Mouse (Mus musculus) kidney, adult 2 months (tissue): Measurements from ENCODE around the gene Tmx2. TPM values are rescaled to one million over a fixed set of nuclear protein-coding genes. Genes with fewer than 3 reads are reported as not detected.

Experiments used
- DNase-seq: peaks from one replicate; pipeline ENCODE4 v3.0.0; 2021
- H3K27ac ChIP-seq: fragments of 200-500 bp; 2 replicates; pipeline ENCODE4 v1.5.1; 2012; ENCODE audit warnings: low read depth, low read length, control low read depth, inconsistent platforms; ENCODE audit not compliant: insufficient read depth
- H3K27me3 ChIP-seq: fragments of 200-500 bp; replicated peaks from 2 replicates; pipeline ENCODE4 v1.6.1; 2012; ENCODE audit warnings: mild to moderate bottlenecking, moderate library complexity, low read length, inconsistent platforms; ENCODE audit not compliant: control insufficient read depth, insufficient read depth
- H3K36me3 ChIP-seq: fragments of 200-500 bp; 2 replicates; pipeline ENCODE4 v1.6.1; 2012; ENCODE audit warnings: mild to moderate bottlenecking, moderate library complexity, low read length, inconsistent platforms; ENCODE audit not compliant: control insufficient read depth, insufficient read depth
- H3K4me1 ChIP-seq: fragments of 200-500 bp; 2 replicates; pipeline ENCODE4 v1.6.1; 2011; ENCODE audit warnings: low read length; ENCODE audit not compliant: control insufficient read depth, insufficient read depth
- H3K4me3 ChIP-seq: fragments of 200-500 bp; 2 replicates; pipeline ENCODE4 v1.5.1; 2011; ENCODE audit warnings: mild to moderate bottlenecking, low read depth, low read length, control low read depth; ENCODE audit not compliant: insufficient read depth
- CTCF ChIP-seq: fragments of 200-500 bp; conservative IDR thresholded peaks from 2 replicates; pipeline ENCODE4 v1.5.1; 2011; ENCODE audit warnings: low read depth, mild to moderate bottlenecking, control low read depth, low read length, moderate library complexity, mixed read lengths; ENCODE audit not compliant: insufficient read depth, insufficient read length
- POLR2A ChIP-seq: fragments of 200-500 bp; IDR thresholded peaks from one replicate; pipeline ENCODE4 v1.6.1; 2011; ENCODE audit warnings: low read depth, low read length, control low read depth
- WGBS: fragments of 180-500 bp; shearing (Covaris S2); methylation state at CpG from one replicate; pipeline ENCODE4 v1.1.7; 2018; 5-methylcytosine and 5-hydroxymethylcytosine counted together
- polyA plus RNA-seq: library from polyadenylated mRNA; depleted of rRNA; stranded (reverse); fragments of >200 nt; gene quantifications from 2 replicates; pipeline ENCODE4 v1.2.3, GENCODE M21; 2012

Tmx2 gene
- polyA plus RNA-seq, 1 experiment: 188 TPM

GRCm38 (mm10) chr2:84669828-84670568 is 8.9 kb downstream of the Tmx2 start:
- peak; percentile 27 for DNase-seq
- WGBS: 5% methylated on average over 39 of the region's 39 CpGs
- no peak for TF ChIP-seq POLR2A
- TF ChIP-seq CTCF: no peak
- Histone ChIP-seq H3K4me3 (peak overlapping the region; percentile 98), H3K27me3 (no peaks in the 10 kb centered on the region), H3K27ac (no peak overlapping the region), H3K36me3 (no peaks in the 10 kb centered on the region; the same call in 1 of the 2 replicates), H3K4me1 (no peaks in the 10 kb centered on the region; the same call in 1 of the 2 replicates)

GRCm38 (mm10) chr2:84666081-84666480 is 12.9 kb downstream of the Tmx2 start:
- Histone ChIP-seq H3K27ac (peak overlapping the region; percentile 13; the same call in 1 of the 2 replicates), H3K36me3 (no peaks in the 10 kb centered on the region), H3K4me1 (no peaks in the 10 kb centered on the region; the same call in 1 of the 2 replicates), H3K27me3 (no peaks in the 10 kb centered on the region), H3K4me3 (no peak overlapping the region)
- TF ChIP-seq CTCF (no peak), POLR2A (no peak)
- 56% methylated on average over 12 of the region's 12 CpGs for WGBS
- peak; percentile 55 for DNase-seq

- WGBS: 31% methylated on average over 2 of the region's 2 CpGs
- peak; percentile 63 for DNase-seq
- H3K4me3 ChIP-seq: no peak overlapping the region
- H3K36me3 ChIP-seq: no peaks in the 10 kb centered on the region
- no peak overlapping the region for H3K27ac ChIP-seq
- no peaks in the 10 kb centered on the region for H3K27me3 ChIP-seq
- H3K4me1 ChIP-seq: no peaks in the 10 kb centered on the region
- peak; percentile 58 for TF ChIP-seq CTCF
- TF ChIP-seq POLR2A: no peak
These were observed 16.1 kb downstream of the Tmx2 start for GRCm38 (mm10) chr2:84662866-84663265.

- Histone ChIP-seq H3K36me3 (no peaks in the 10 kb centered on the region), H3K27ac (no peak overlapping the region), H3K27me3 (no peaks in the 10 kb centered on the region), H3K4me1 (no peaks in the 10 kb centered on the region), H3K4me3 (no peak overlapping the region)
- DNase-seq: peak; percentile 85
- TF ChIP-seq POLR2A: no peak
- TF ChIP-seq CTCF: peak; percentile 56
- 43% methylated on average over 3 of the region's 3 CpGs for WGBS
These were observed 18.7 kb downstream of the Tmx2 start for GRCm38 (mm10) chr2:84660253-84660652.

GRCm38 (mm10) chr2:84658806-84659205 is 20.1 kb downstream of the Tmx2 start, which contains the start of gene Btbd18:
Gene Btbd18, plus strand, starts transcription at chr2:84659079.
- no peak for TF ChIP-seq CTCF
- no peak for TF ChIP-seq POLR2A
- no peak for DNase-seq
- Histone ChIP-seq H3K27ac (no peak within 1 kb of the TSS), H3K36me3 (no peaks in the 10 kb centered on the region), H3K4me1 (no peaks in the 10 kb centered on the region), H3K27me3 (no peaks in the 10 kb centered on the region), H3K4me3 (no peak within 1 kb of the TSS)
- WGBS: 95% methylated on average over 32 of the region's 32 CpGs

GRCm38 (mm10) chr2:84655864-84656263 is 23.1 kb downstream of the Tmx2 start:
- no peak overlapping the region for H3K27ac ChIP-seq
- no peak overlapping the region for H3K4me3 ChIP-seq
- no peaks in the 10 kb centered on the region for H3K27me3 ChIP-seq
- TF ChIP-seq POLR2A: no peak
- no peak for TF ChIP-seq CTCF
- peaks cover 2% of the 10 kb centered on the region; the same call in 1 of the 2 replicates for H3K4me1 ChIP-seq
- WGBS: 77% methylated on average over 1 of the region's 1 CpGs
- DNase-seq: no peak
- no peaks in the 10 kb centered on the region for H3K36me3 ChIP-seq

- H3K27me3 ChIP-seq: no peaks in the 10 kb centered on the region
- H3K4me1 ChIP-seq: peaks cover 4% of the 10 kb centered on the region; the same call in 1 of the 2 replicates
- H3K27ac ChIP-seq: no peak overlapping the region
- no peaks in the 10 kb centered on the region for H3K36me3 ChIP-seq
- peak; percentile 37 for DNase-seq
- no peak overlapping the region for H3K4me3 ChIP-seq
- TF ChIP-seq CTCF (peak; percentile 25; the same call in 1 of the 2 replicates), POLR2A (no peak)
These were observed 25.6 kb downstream of the Tmx2 start for GRCm38 (mm10) chr2:84653354-84653753.
